Mouse (Mus musculus): ENCODE measurements at regions not wholly inside any gene's neighbourhood (a gene's known extent, or its start where the extent isn't known, plus 50 kb on each side); places are given as distances from the start of the nearest gene placed in this dataset.

DNA sequence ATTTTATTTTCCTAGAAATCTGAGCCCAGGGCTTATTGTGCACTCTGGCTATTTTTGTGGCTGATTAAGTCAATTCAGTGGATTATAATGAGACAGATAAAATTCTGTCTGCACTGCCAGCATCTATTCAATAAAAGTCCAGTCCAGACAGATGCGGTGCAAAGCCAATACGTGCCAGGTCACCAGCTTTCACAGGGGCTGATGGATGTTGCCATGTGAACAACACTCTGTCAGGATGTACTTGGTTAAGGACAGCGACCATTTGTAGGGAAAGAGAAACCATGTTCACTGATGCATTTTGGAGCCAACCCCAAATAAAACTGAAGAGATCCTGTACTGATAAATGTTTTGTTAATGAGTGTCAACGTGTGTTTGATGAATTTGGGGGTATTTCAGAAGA lies 285.0 kb upstream of the Gnpda2 start:
- Histone ChIP-seq H3K4me3 (replicated peaks; ENCODE audit: low read depth, low read length) (no peak overlapping the region), H3K9me3 (replicated peaks; ENCODE audit: low read length) (no peaks in the 10 kb centered on the region), H3K9ac (ENCODE audit: low read depth, low read length) (no peak overlapping the region), H3K4me1 (replicated peaks; ENCODE audit: insufficient read depth, low read length) (no peaks in the 10 kb centered on the region), H3K27me3 (ENCODE audit: insufficient read depth, low read length) (no peaks in the 10 kb centered on the region), H3K36me3 (ENCODE audit: insufficient read depth, low read length) (no peaks in the 10 kb centered on the region), H3K4me2 (ENCODE audit: low read length) (no peak overlapping the region), H3K27ac (no peak overlapping the region)
- ATAC-seq (replicated peaks; ENCODE audit: low FRiP score, low read depth), result no peak
- no peak for DNase-seq (ENCODE audit: low spot score)
- TF ChIP-seq CTCF (IDR thresholded peaks at IDR 0.05; ENCODE audit: low read depth), result no peak
- WGBS, result 58% methylated on average over 4 of the region's 4 CpGs

DNA sequence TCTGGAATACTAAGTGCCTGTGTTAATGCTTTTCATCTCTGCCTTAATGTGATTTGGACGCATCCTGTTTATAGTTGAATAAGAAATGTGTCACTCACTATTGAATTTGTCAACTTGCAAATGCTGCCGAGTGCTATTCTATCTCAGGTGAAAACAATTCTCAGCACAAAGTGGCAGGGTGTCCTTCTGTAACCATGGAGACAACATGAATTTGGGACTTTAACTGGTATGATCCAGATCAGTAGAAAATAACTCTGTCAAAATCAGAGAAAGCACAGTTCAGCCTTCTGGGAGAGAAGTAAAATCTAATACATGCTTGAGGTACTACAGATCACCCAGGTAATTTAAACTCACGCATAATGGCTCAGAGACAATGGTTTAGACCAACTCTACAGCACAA lies 270.9 kb upstream of the Gnpda2 start:
- no peak for ATAC-seq (replicated peaks; ENCODE audit: low FRiP score, low read depth)

DNA sequence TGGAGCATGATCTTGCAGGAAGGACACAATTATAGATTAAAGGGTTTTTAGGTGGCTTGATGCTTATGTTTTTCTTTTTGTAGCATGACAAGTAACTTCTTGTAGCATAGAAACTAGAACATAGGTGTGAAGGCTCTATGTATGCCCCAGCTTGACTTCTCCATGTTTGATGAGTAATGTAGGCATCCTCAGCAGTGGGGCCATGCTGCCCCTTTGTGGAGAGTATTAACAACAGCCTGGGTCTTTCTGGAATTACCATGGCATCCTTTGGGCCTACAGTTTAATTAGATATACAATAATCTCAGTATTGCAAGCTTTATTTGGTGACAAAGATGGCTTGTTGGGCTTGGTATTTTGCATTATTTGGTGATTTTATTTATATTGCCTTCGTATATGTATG lies 252.7 kb upstream of the Gnpda2 start:
- WGBS, result 72% methylated on average over 1 of the region's 1 CpGs
- no peak for ATAC-seq (replicated peaks; ENCODE audit: low FRiP score, low read depth)
- H3K27ac ChIP-seq, result no peak overlapping the region

More for the DNA sequence above, 270.9 kb upstream of the Gnpda2 start:
- no peaks in the 10 kb centered on the region for H3K36me3 ChIP-seq (ENCODE audit: insufficient read depth, low read length)
- no peaks in the 10 kb centered on the region for H3K27me3 ChIP-seq (ENCODE audit: insufficient read depth, low read length)
- H3K4me3 ChIP-seq (replicated peaks; ENCODE audit: low read depth, low read length), result no peak overlapping the region
- no peak for DNase-seq (ENCODE audit: low spot score)
- 79% methylated on average over 3 of the region's 3 CpGs for WGBS
- no peaks in the 10 kb centered on the region for H3K9me3 ChIP-seq (replicated peaks; ENCODE audit: low read length)
- no peak overlapping the region for H3K4me2 ChIP-seq (ENCODE audit: low read length)
- H3K4me1 ChIP-seq (replicated peaks; ENCODE audit: insufficient read depth, low read length), result no peaks in the 10 kb centered on the region
- no peak overlapping the region for H3K9ac ChIP-seq (ENCODE audit: low read depth, low read length)
- no peak for TF ChIP-seq CTCF (IDR thresholded peaks at IDR 0.05; ENCODE audit: low read depth)
- no peak overlapping the region for H3K27ac ChIP-seq

DNA sequence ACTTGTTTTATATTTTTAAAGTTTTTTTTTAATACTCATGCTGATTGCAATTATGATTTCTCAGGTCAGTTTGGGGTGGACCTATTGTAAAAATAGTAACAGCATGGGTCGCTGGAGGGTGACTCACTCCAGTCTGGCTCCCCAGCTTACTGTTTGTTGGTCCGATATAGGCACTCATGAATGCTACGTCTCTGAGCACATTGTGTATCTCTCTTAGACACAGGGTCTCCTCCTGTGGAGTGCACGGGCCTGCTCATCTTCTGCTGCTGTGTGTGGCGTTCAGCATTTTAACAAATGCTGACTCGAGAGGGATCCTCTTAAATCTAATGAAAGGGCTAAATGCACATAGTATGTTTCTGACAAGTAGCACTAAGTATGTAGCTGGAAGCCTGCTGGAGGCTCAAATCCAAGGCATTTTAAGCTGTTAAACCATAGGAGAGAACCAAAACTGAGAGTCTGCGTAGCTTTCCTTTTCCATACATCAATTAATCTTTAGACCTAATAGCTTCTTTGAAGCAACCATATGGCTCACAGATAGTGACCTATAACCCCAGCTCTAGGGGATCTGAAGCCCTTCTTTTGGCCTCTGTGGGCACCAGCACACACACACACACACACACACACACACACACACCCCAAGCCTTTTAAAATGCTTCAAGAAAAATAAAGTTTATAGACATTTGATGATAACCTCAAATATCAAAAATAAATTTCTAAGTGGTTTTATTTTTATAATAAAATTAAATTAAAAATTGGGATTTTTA lies 246.0 kb upstream of the Gnpda2 start:
- ATAC-seq (replicated peaks; ENCODE audit: low FRiP score, low read depth), result no peak
- no peak for TF ChIP-seq CTCF (IDR thresholded peaks at IDR 0.05; ENCODE audit: low read depth)
- H3K36me3 ChIP-seq (ENCODE audit: insufficient read depth, low read length), result no peaks in the 10 kb centered on the region
- no peak overlapping the region for H3K4me2 ChIP-seq (ENCODE audit: low read length)
- no peak overlapping the region for H3K4me3 ChIP-seq (replicated peaks; ENCODE audit: low read depth, low read length)
- no peak for DNase-seq (ENCODE audit: low spot score)
- no peak overlapping the region for H3K27ac ChIP-seq
- 78% methylated on average over 7 of the region's 7 CpGs for WGBS
- H3K9me3 ChIP-seq (replicated peaks; ENCODE audit: low read length), result no peaks in the 10 kb centered on the region
- H3K4me1 ChIP-seq (replicated peaks; ENCODE audit: insufficient read depth, low read length), result no peaks in the 10 kb centered on the region
- no peak overlapping the region for H3K9ac ChIP-seq (ENCODE audit: low read depth, low read length)
- H3K27me3 ChIP-seq (ENCODE audit: insufficient read depth, low read length), result no peaks in the 10 kb centered on the region

More for the DNA sequence above, 252.7 kb upstream of the Gnpda2 start:
- H3K9me3 ChIP-seq (replicated peaks; ENCODE audit: low read length), result no peaks in the 10 kb centered on the region
- H3K4me3 ChIP-seq (replicated peaks; ENCODE audit: low read depth, low read length), result no peak overlapping the region
- no peaks in the 10 kb centered on the region for H3K4me1 ChIP-seq (replicated peaks; ENCODE audit: insufficient read depth, low read length)
- no peak overlapping the region for H3K9ac ChIP-seq (ENCODE audit: low read depth, low read length)
- no peak overlapping the region for H3K4me2 ChIP-seq (ENCODE audit: low read length)
- H3K27me3 ChIP-seq (ENCODE audit: insufficient read depth, low read length), result no peaks in the 10 kb centered on the region
- DNase-seq (ENCODE audit: low spot score), result no peak
- peak; percentile 35; the same call in 1 of the 2 replicates for TF ChIP-seq CTCF (IDR thresholded peaks at IDR 0.05; ENCODE audit: low read depth)
- H3K36me3 ChIP-seq (ENCODE audit: insufficient read depth, low read length), result no peaks in the 10 kb centered on the region

DNA sequence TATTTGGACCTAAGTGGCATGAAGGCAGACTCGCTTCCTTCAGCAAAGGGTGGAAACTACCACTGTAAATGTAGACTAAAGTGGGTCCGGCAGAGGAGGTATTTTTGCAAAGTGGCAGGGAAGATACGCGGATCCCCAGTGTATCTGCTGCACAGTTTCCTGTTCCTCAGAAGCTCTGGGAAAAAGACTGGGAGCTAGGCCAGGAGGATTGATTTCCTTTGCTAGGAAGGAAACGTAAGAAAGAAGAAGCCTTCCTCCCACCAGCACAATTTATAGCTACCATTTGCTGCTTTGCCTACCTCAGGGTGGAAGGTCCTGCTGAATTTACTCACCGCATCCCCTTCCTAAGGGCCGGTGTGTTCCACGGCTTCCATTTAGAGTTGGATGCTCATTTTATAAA lies 244.2 kb upstream of the Gnpda2 start:
- Histone ChIP-seq H3K4me2 (ENCODE audit: low read length) (no peak overlapping the region), H3K36me3 (ENCODE audit: insufficient read depth, low read length) (no peaks in the 10 kb centered on the region), H3K9me3 (replicated peaks; ENCODE audit: low read length) (no peaks in the 10 kb centered on the region), H3K4me3 (replicated peaks; ENCODE audit: low read depth, low read length) (no peak overlapping the region), H3K4me1 (replicated peaks; ENCODE audit: insufficient read depth, low read length) (no peaks in the 10 kb centered on the region), H3K27ac (no peak overlapping the region), H3K9ac (ENCODE audit: low read depth, low read length) (no peak overlapping the region), H3K27me3 (ENCODE audit: insufficient read depth, low read length) (no peaks in the 10 kb centered on the region)
- ATAC-seq (replicated peaks; ENCODE audit: low FRiP score, low read depth) (no peak), DNase-seq (ENCODE audit: low spot score) (peak; percentile 53)
- 40% methylated on average over 8 of the region's 8 CpGs for WGBS
- no peak for TF ChIP-seq CTCF (IDR thresholded peaks at IDR 0.05; ENCODE audit: low read depth)

DNA sequence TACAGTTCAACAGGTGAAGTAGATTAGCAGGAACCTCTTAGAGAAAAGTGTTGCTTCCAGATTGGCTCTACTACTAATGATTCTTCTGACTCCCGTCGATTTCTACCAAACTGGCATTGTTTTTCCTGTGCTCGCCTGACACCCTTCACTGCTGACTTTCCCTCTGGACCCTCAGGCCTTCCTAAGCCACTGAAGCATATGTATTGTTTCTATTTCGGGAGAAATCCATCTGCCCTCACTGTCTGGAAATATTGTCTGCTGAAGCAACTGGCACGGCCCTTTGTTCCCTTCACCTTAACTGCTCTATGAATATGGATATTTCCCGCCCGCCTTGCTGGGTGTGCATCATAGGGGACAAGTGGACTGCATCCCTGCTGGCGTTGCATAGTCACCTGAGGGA lies 243.0 kb upstream of the Gnpda2 start:
- Histone ChIP-seq H3K36me3 (ENCODE audit: insufficient read depth, low read length) (no peaks in the 10 kb centered on the region), H3K4me2 (ENCODE audit: low read length) (no peak overlapping the region), H3K27me3 (ENCODE audit: insufficient read depth, low read length) (no peaks in the 10 kb centered on the region), H3K27ac (no peak overlapping the region), H3K9ac (ENCODE audit: low read depth, low read length) (no peak overlapping the region), H3K4me3 (replicated peaks; ENCODE audit: low read depth, low read length) (no peak overlapping the region), H3K9me3 (replicated peaks; ENCODE audit: low read length) (no peaks in the 10 kb centered on the region), H3K4me1 (replicated peaks; ENCODE audit: insufficient read depth, low read length) (no peaks in the 10 kb centered on the region)
- TF ChIP-seq CTCF (IDR thresholded peaks at IDR 0.05; ENCODE audit: low read depth), result no peak
- ATAC-seq (replicated peaks; ENCODE audit: low FRiP score, low read depth), result no peak
- DNase-seq (ENCODE audit: low spot score), result no peak
- WGBS, result 67% methylated on average over 8 of the region's 8 CpGs

DNA sequence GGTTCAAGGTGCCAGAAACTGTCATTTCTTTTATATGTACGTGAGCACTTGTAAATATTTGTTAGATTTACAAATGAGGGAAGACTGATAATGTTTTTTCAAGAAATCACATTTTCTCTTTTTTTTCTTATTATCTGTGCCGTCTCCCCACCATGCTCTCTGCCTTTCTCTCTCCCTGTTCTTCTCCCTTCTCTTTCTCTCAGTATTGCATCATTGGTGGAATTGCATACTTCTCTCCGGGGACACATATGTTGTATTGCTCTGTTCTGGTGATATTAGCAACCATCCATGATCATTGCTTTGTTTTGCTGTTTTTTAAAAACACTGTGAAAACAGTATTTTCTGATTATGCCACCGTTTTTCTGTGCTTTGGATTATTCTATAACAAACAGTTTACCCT lies 225.6 kb upstream of the Gnpda2 start:
- H3K27me3 ChIP-seq (ENCODE audit: insufficient read depth, low read length), result no peaks in the 10 kb centered on the region
- WGBS, result 80% methylated on average over 4 of the region's 4 CpGs
- ATAC-seq (replicated peaks; ENCODE audit: low FRiP score, low read depth), result no peak

More for the DNA sequence above, 225.6 kb upstream of the Gnpda2 start:
- no peak overlapping the region for H3K4me2 ChIP-seq (ENCODE audit: low read length)
- no peak overlapping the region for H3K4me3 ChIP-seq (replicated peaks; ENCODE audit: low read depth, low read length)
- H3K9ac ChIP-seq (ENCODE audit: low read depth, low read length), result no peak overlapping the region
- no peak for DNase-seq (ENCODE audit: low spot score)
- H3K4me1 ChIP-seq (replicated peaks; ENCODE audit: insufficient read depth, low read length), result no peaks in the 10 kb centered on the region
- no peaks in the 10 kb centered on the region for H3K36me3 ChIP-seq (ENCODE audit: insufficient read depth, low read length)
- no peak for TF ChIP-seq CTCF (IDR thresholded peaks at IDR 0.05; ENCODE audit: low read depth)
- no peak overlapping the region for H3K27ac ChIP-seq
- H3K9me3 ChIP-seq (replicated peaks; ENCODE audit: low read length), result no peaks in the 10 kb centered on the region
